Mouse (Mus musculus): ENCODE measurements at regions not wholly inside any gene's neighbourhood (a gene's known extent, or its start where the extent isn't known, plus 50 kb on each side); places are given as distances from the start of the nearest gene placed in this dataset.

- DNase-seq (ENCODE audit: extremely low spot score in 1 of 2, low spot score in 1 of 2): no peak
These were observed 178.8 kb upstream of the Mamld1 start for GRCm38 (mm10) chrX:70871209-70871608.

GRCm38 (mm10) chrX:70881326-70881725, 168.7 kb upstream of the Mamld1 start:
- no peak for DNase-seq (ENCODE audit: extremely low spot score in 1 of 2, low spot score in 1 of 2)

DNA sequence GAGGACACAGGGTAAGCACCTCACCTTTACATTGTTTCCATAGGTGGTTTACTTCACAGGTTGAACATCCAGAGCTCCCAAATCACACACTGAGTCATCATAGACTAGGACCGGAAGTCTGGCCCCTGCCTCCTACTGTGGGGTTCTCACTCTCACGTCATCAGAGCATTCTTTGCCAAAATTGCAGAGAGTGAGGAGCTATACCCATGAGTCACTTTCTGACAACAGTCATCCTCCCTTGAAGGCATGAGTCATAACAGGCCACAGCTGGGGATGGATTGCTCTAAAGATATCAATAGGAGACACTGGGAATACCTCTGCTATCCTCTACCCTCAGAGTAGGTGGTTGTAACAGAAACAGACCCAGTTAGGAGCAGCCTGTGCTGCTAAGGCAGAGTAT, 166.6 kb upstream of the Mamld1 start:
- peak; percentile 22 to 71 for DNase-seq (ENCODE audit: extremely low spot score in 1 of 2, low spot score in 1 of 2)

GRCm38 (mm10) chrX:70894517-70894916, 155.5 kb upstream of the Mamld1 start:
- DNase-seq (ENCODE audit: extremely low spot score in 1 of 2, low spot score in 1 of 2): peak; percentile 3 to 36

DNA sequence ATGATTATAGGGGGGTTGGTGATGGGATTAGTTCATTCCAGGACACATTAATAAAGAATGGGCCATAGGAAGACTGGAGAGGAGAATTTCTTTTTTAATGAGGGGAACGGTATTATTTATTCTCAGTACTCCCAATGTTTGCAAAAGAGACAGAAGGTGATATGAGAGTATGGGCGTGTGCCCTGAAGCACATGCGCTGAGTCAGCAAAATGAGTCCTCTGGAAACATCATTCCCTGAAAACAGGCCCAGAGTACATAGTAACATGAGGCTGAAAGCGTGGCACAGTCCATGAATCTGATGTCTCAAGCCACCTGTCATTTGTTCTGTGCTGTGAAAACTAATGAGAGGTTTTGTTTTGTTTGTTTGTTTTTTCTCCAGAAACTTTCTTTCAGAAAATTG, 154.5 kb upstream of the Mamld1 start:
- DNase-seq (ENCODE audit: extremely low spot score in 1 of 2, low spot score in 1 of 2): no peak

GRCm38 (mm10) chrX:70897110-70897721, 152.8 kb upstream of the Mamld1 start:
- no peak for DNase-seq (ENCODE audit: extremely low spot score in 1 of 2, low spot score in 1 of 2)

DNA sequence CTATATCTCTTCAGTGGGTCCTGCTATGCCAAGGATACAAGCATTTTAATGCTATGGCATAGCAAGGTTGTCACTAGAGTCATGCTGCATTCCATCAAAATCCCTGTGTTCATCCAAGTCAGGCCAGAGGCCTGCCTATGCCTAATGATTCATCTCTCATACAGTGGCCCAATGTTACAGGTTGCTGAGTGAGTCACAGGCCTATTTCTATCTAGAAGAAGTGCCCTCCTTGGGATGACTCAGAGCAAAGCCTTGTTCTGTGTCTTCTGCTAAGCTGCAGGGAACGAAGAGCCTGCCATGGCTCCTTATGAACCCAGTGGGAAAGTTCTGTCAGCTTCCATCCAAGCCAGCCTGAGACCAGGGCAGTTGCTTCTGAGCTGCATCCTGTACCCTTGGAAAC, 151.2 kb upstream of the Mamld1 start:
- DNase-seq (ENCODE audit: extremely low spot score in 1 of 2, low spot score in 1 of 2): peak; percentile 7 to 22

- DNase-seq (ENCODE audit: extremely low spot score in 1 of 2, low spot score in 1 of 2): peak; percentile 29 to 43
These were observed 150.2 kb upstream of the Mamld1 start for GRCm38 (mm10) chrX:70899720-70900479.

- DNase-seq (ENCODE audit: extremely low spot score in 1 of 2, low spot score in 1 of 2): peak; percentile 10 to 40
These were observed 124.4 kb upstream of the Mamld1 start for GRCm38 (mm10) chrX:70925646-70926045.

- DNase-seq (ENCODE audit: extremely low spot score in 1 of 2, low spot score in 1 of 2): no peak
These were observed 118.1 kb upstream of the Mamld1 start for GRCm38 (mm10) chrX:70931944-70932343.

- DNase-seq (ENCODE audit: extremely low spot score in 1 of 2, low spot score in 1 of 2): no peak
These were observed 104.7 kb upstream of the Mamld1 start for GRCm38 (mm10) chrX:70945382-70945781.

- no peak for DNase-seq (ENCODE audit: extremely low spot score in 1 of 2, low spot score in 1 of 2)
These were observed 104.0 kb upstream of the Mamld1 start for GRCm38 (mm10) chrX:70946052-70946451.

- DNase-seq (ENCODE audit: extremely low spot score in 1 of 2, low spot score in 1 of 2): no peak
These were observed 100.8 kb upstream of the Mamld1 start for GRCm38 (mm10) chrX:70949232-70949631.

- DNase-seq (ENCODE audit: extremely low spot score in 1 of 2, low spot score in 1 of 2): no peak
These were observed 97.0 kb upstream of the Mamld1 start for GRCm38 (mm10) chrX:70953022-70953421.

All from frontal cortex, adult 2 months (tissue).